Mouse (Mus musculus) kidney, postnatal 0 days (tissue): ENCODE measurements at regions not wholly inside any gene's neighbourhood (a gene's known extent, or its start where the extent isn't known, plus 50 kb on each side); places are given as distances from the start of the nearest gene placed in this dataset.

Experiments used
- ATAC-seq: fragments of 200-750 bp; cut with Nextera tagmentation; replicated peaks from 2 replicates; pipeline ENCODE4 v1.8.0; 2017; ENCODE audit warnings: low read depth, moderate number of reproducible peaks, moderate TSS enrichment, moderate library complexity; ENCODE audit not compliant: low FRiP score
- DNase-seq: peaks from one replicate; pipeline ENCODE4 v3.0.0-alpha.2; 2016; ENCODE audit warnings: low spot score
- H3K27ac ChIP-seq: fragments of 300-500 bp; sonication (generic); 2 replicates; pipeline ENCODE4 v1.5.1; 2014; ENCODE audit warnings: mild to moderate bottlenecking
- H3K27me3 ChIP-seq: fragments of 300-500 bp; sonication (generic); 2 replicates; pipeline ENCODE4 v1.6.1; 2014; ENCODE audit warnings: low read length, mixed read lengths; ENCODE audit not compliant: insufficient read depth
- H3K36me3 ChIP-seq: fragments of 300-500 bp; sonication (generic); 2 replicates; pipeline ENCODE4 v1.6.1; 2014; ENCODE audit warnings: low read length, mixed read lengths; ENCODE audit not compliant: insufficient read depth
- H3K4me1 ChIP-seq: fragments of 300-500 bp; sonication (generic); replicated peaks from 2 replicates; pipeline ENCODE4 v1.6.1; 2014; ENCODE audit warnings: antibody characterized with exemption, low read length, mixed read lengths; ENCODE audit not compliant: insufficient read depth
- H3K4me2 ChIP-seq: fragments of 300-500 bp; sonication (generic); 2 replicates; pipeline ENCODE4 v1.6.1; 2014; ENCODE audit warnings: mild to moderate bottlenecking, low read length, moderate library complexity, mixed read lengths
- H3K4me3 ChIP-seq: fragments of 300-500 bp; sonication (generic); replicated peaks from 2 replicates; pipeline ENCODE4 v1.5.1; 2014; ENCODE audit warnings: low read depth, low read length
- H3K9ac ChIP-seq: fragments of 300-500 bp; sonication (generic); 2 replicates; pipeline ENCODE4 v1.6.1; 2014; ENCODE audit warnings: low read depth, low read length
- H3K9me3 ChIP-seq: fragments of 300-500 bp; sonication (generic); replicated peaks from 2 replicates; pipeline ENCODE4 v1.6.1; 2016; ENCODE audit warnings: low read length, inconsistent platforms, mixed read lengths
- CTCF ChIP-seq: IDR thresholded peaks from 2 replicates; pipeline ENCODE4 v1.5.1; 2016; ENCODE audit warnings: antibody characterized with exemption, low read depth, mild to moderate bottlenecking, moderate library complexity
- WGBS: fragments of 180-500 bp; shearing (Covaris S2); extraction: QIAGEN DNeasy Blood & Tissue Kit; methylation state at CpG from one replicate; pipeline ENCODE4 v1.1.7; 2014; 5-methylcytosine and 5-hydroxymethylcytosine counted together

DNA sequence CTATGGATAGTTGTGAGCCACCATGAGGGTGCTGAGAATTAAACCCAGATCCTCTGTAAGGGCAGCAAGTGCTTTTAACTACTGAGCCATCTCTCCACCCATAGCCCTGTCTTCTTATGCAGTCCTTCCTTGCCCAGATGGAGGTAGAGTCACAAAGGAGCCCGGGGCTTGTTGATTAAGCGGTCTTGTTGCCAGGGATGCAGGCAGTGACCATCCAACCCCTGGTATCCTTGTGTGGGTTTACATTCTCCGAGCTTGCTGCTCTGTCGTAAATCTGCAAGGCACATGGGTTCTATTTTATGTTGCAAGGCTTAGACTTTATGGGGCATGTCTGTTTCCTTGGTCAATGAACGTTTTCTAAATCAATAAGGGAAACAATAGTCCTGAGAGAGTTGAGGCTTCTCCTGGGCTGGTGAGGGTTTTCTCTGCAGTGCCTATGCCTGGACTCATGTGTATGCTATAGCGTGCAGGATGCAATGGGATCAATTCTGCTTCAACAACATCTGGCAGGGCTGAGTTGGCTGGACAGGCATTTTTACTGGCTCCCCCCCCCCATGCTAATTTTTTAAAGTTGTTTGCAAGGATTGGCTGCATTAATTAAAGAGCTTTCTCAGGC, 150.7 kb upstream of the Cops8 start:
- DNase-seq = peak; percentile 73
- H3K4me2 ChIP-seq = no peak overlapping the region
- no peaks in the 10 kb centered on the region for H3K27me3 ChIP-seq
- 0 out of 2 replicates have a peak, but pooled peaks have one; percentile 43 for ATAC-seq
- no peaks in the 10 kb centered on the region for H3K9me3 ChIP-seq
- 0 out of 2 replicates have a peak overlapping the region, but pooled peaks have one; percentile 31 for H3K27ac ChIP-seq
- TF ChIP-seq CTCF = no peak
- H3K4me3 ChIP-seq = no peak overlapping the region
- H3K9ac ChIP-seq = no peak overlapping the region
- no peaks in the 10 kb centered on the region for H3K36me3 ChIP-seq
- peaks cover 3% of the 10 kb centered on the region; the same call in 1 of the 2 replicates for H3K4me1 ChIP-seq
- 26% methylated on average over 6 of the region's 6 CpGs for WGBS

DNA sequence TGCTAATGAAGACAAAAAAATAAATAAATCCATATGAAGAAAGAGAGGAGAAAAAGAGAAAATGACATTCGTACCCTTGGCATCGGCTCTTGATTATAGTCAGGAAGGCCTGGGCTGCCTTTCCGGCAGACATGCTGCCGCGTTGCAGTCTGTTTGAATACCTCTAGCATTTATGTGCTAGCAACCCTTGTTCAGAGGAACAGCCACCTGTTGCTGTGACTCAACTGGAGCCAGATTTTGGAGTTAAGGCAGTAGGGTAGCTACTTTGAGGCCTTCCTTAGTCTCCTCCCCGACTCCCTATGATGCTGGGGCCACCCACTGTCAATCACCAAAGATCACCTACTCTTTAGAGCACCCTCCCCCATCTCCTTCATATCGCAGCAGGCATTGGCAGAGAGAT, 148.5 kb upstream of the Cops8 start:
- TF ChIP-seq CTCF = no peak
- H3K4me3 ChIP-seq = no peak overlapping the region
- H3K36me3 ChIP-seq = no peaks in the 10 kb centered on the region
- H3K4me1 ChIP-seq = peaks cover 3% of the 10 kb centered on the region; the same call in 1 of the 2 replicates
- no peak overlapping the region for H3K4me2 ChIP-seq
- no peak overlapping the region for H3K27ac ChIP-seq
- no peak overlapping the region for H3K9ac ChIP-seq
- ATAC-seq (no peak), DNase-seq (no peak)
- H3K27me3 ChIP-seq = no peaks in the 10 kb centered on the region
- 63% methylated on average over 7 of the region's 7 CpGs for WGBS
- H3K9me3 ChIP-seq = no peaks in the 10 kb centered on the region

- no peak for ATAC-seq
- Histone ChIP-seq H3K36me3 (no peaks in the 10 kb centered on the region), H3K9ac (no peak overlapping the region), H3K4me1 (no peaks in the 10 kb centered on the region; the same call in 1 of the 2 replicates), H3K4me3 (no peak overlapping the region), H3K4me2 (no peak overlapping the region), H3K27ac (no peak overlapping the region), H3K27me3 (no peaks in the 10 kb centered on the region), H3K9me3 (no peaks in the 10 kb centered on the region)
- TF ChIP-seq CTCF = no peak
- WGBS = 36% methylated on average over 9 of the region's 9 CpGs
- DNase-seq = no peak
These were observed 145.4 kb upstream of the Cops8 start for GRCm38 (mm10) chr1:90457396-90457795.

DNA sequence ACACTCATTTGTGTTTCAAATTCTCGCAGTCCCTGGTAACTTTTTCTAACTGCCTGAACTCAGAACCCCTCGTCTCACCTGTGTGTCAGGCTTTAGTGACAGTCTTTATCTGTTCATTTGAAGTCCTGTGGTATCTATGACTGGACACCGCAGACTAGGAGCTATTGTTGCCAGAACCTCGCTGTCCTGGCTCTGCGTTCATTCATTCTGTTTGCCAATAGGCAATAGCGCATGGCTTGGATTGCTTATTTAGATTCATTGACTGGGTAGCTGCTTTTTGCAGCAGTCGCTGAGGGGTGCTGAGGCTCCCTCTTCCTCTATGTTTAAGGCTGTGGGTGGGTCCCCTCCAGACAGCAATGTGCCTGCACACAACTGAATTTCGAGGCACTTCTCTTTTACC, 144.6 kb upstream of the Cops8 start:
- WGBS = 91% methylated on average over 8 of the region's 8 CpGs
- Histone ChIP-seq H3K36me3 (no peaks in the 10 kb centered on the region), H3K9me3 (no peaks in the 10 kb centered on the region), H3K4me1 (no peaks in the 10 kb centered on the region), H3K4me2 (no peak overlapping the region), H3K9ac (no peak overlapping the region), H3K27ac (no peak overlapping the region), H3K4me3 (no peak overlapping the region), H3K27me3 (no peaks in the 10 kb centered on the region)
- ATAC-seq (no peak), DNase-seq (no peak)
- TF ChIP-seq CTCF = no peak

- no peaks in the 10 kb centered on the region for H3K36me3 ChIP-seq
- TF ChIP-seq CTCF = no peak
- 86% methylated on average over 1 of the region's 1 CpGs for WGBS
These were observed 141.1 kb upstream of the Cops8 start for GRCm38 (mm10) chr1:90461699-90462098.

GRCm38 (mm10) chr1:90463302-90463701, 139.5 kb upstream of the Cops8 start:
- H3K4me2 ChIP-seq = no peak overlapping the region
- H3K4me3 ChIP-seq = no peak overlapping the region
- ATAC-seq = no peak
- no peaks in the 10 kb centered on the region for H3K36me3 ChIP-seq
- H3K4me1 ChIP-seq = 0 out of 2 replicates have a peak, but pooled peaks cover 5% of the 10 kb centered on the region
- H3K27ac ChIP-seq = no peak overlapping the region
- no peak for TF ChIP-seq CTCF
- DNase-seq = peak; percentile 64
- H3K9me3 ChIP-seq = no peaks in the 10 kb centered on the region
- no peak overlapping the region for H3K9ac ChIP-seq
- H3K27me3 ChIP-seq = no peaks in the 10 kb centered on the region
- WGBS = 20% methylated on average over 6 of the region's 6 CpGs

More at GRCm38 (mm10) chr1:90461699-90462098, 141.1 kb upstream of the Cops8 start:
- no peaks in the 10 kb centered on the region for H3K27me3 ChIP-seq
- H3K9me3 ChIP-seq = no peaks in the 10 kb centered on the region
- H3K9ac ChIP-seq = no peak overlapping the region
- DNase-seq (no peak), ATAC-seq (no peak)
- H3K4me1 ChIP-seq = no peaks in the 10 kb centered on the region
- H3K4me2 ChIP-seq = no peak overlapping the region
- H3K4me3 ChIP-seq = no peak overlapping the region
- no peak overlapping the region for H3K27ac ChIP-seq

- Histone ChIP-seq H3K4me3 (no peak overlapping the region), H3K9ac (no peak overlapping the region), H3K27me3 (no peaks in the 10 kb centered on the region), H3K27ac (no peak overlapping the region), H3K4me1 (0 out of 2 replicates have a peak, but pooled peaks cover 16% of the 10 kb centered on the region), H3K36me3 (no peaks in the 10 kb centered on the region), H3K9me3 (no peaks in the 10 kb centered on the region), H3K4me2 (no peak overlapping the region)
- TF ChIP-seq CTCF = no peak
- no peak for ATAC-seq
- WGBS = 60% methylated on average over 9 of the region's 9 CpGs
- peak; percentile 58 for DNase-seq
These were observed 135.1 kb upstream of the Cops8 start for GRCm38 (mm10) chr1:90467646-90468045.
